Mouse (Mus musculus): ENCODE results near the gene Leprot.

Leprot gene

DNA sequence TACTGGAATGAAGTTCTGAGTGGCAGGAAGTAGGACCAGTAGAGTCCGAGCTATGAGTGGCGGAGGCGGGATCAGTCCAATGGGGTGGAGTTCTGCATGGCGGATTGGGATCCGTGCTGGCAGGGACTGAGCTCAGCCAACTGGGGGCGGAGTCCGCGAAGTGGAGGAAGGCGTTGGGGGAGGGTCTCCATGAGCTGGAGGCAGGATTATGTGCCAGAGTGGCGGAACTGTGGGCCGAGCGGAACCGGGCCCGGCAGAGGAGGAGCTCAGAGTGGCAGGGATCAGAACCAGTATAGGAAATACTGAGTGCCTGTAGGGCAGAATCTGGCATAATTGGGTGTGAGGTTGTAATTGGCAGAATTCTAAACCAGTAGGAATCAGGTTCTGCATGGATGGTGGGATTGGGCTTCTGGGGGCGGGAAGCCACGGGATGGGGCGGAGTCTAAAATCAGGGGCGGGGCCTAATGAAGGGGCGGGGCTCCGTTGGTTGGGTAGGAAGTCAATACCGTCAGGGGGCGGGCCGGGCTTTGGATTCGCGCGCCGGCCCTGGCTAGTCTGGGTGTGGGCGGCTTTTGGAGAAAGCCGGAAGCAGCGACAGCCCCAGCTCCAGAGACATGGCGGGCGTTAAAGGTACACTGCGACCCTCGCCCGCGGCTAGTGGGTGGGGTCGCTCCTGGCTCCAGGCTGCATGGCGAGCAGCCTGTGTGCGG is at the start of gene Leprot:
Leprot (plus strand) TSS at position 523 of the 710 bp plus-strand sequence.
- peak; percentile 98 for DNase-seq (ENCODE audit: low read depth, low spot score)

DNA sequence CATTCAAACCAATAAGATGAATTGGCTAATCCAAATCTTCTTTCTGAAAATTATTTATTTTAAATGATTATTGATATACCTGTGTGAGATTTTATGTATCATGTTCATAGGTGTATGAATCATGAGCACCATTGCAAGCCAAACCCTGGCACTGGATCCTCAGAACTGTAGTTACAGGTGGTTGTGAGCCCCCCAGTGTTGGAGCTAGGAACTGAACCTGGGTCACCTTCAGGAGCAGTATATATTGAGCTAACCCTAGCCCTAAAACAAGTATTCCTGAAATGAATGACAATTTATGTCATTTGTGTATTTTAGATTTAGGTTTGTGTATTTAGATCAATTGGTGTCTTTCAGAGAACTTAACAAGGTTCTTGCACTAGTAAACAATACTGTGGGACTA is 45.8 kb upstream of the Leprot start:
- no peak for DNase-seq (ENCODE audit: low read depth, low spot score)

DNA sequence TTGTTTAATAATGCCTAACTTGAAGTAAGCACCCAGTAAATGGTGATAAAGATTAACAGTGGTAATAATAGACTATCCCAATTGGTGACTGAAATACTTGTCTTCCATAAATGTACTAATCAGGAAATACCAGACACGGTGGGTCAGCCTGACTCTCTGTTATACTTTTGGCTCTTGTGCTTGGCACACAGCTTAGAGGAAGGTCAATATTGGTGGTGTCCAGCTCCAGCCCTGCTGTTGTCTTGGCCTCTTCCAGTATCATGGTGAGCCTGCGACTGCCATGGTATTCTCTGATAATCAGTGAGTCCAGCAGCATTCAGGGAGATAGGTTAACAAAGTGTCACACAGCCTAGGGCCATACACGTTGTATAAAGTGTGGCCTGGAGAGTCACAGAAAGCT is 43.9 kb upstream of the Leprot start:
- DNase-seq (ENCODE audit: low read depth, low spot score) = no peak

DNA sequence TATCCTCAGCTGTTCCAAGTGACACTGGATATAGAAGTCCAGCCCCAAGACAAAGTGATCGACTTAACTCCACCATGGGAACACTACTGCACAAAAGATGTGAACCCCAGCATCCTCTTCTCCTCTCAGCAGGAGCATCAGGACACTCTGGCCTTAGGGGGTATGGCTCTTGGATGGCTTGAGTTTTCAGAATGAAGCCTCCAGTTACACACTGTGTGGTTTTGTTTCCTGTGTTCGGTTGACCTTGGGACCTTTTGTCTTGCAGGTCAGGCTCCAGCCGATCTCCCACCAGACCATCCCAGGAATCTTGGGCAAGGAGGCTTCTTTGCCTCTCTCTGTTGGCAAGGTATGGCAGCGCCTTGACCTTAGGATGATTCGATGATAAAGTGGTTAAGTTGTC is 31.0 kb upstream of the Leprot start:
- DNase-seq (ENCODE audit: low read depth, low spot score) = no peak

DNA sequence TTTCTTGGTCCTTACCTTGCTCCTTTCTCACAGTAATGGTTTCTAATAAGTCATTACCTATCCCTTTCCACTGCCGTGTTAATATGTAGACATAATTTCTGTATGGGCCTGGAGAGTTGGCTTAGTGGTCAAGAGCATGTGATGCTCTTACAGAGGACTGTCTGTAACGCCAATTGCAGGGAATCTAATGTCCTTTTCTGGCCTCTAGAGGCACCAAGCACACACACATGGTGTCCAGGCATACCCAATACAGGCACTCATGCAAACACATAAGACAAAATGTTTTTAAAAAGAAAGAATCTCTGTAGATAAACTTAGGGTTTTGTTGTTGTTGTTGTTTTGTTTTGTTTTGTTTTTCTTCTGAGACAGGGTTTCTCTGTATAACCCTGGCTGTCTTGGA is 29.8 kb upstream of the Leprot start:
- DNase-seq (ENCODE audit: low read depth, low spot score) = no peak

DNA sequence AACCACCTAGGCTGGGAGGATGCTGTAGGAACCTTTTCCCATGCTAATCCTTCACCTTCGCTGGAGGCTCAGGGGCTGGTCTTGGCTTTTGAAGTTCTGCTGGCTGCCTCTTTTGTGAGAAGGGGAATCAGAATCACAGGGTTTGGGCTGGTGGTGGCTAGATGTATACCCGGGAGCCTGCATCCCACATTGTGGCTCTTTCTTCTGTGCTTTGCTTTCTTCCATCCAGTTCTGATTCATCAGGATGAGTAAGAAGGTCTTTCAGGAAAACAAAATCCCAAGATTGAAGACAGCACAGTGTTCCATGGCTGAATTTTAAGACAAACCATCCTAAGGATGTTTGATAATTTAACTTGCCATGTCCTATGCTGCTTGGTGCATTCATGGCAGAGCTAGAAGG is 27.3 kb upstream of the Leprot start:
- no peak for DNase-seq (ENCODE audit: low read depth, low spot score)

DNA sequence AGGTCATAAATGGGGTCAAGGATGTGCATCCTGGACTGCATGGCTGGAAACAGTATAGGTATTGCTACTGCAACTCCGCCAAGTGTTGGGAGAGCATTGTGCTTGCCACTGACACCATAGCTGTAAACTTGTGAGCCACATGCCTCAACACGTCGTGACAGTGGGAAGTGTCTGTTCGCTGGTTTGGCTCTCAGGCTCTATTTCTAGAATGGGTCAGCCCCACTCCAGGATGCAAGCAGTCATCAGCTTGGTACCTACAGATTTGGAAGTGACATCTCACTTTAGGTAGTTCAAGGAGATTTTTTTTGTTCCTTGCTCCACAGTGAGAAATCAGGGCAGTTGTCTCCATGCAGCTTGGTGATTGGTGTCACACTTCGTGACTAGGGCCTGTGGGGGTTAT is 26.3 kb upstream of the Leprot start:
- DNase-seq (ENCODE audit: low read depth, low spot score) = no peak

DNA sequence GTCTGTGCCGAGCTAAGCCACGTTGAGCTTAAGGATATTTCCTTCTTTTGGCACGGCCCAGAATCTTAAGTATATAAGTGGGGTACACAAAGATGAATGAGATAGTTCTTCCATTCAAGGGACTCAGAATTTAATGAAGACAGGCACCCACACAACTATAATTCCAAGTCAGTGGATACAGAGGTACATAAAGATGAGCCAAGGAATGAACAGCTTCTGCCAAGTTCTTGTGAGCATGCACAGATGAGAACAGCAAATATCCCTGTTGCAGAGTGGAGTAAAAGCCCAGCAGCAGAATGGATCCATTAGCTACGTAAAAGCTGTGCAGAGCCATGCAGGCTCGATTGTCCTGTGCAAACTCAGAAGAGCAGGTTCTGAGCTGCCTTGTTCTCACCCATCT is 22.2 kb upstream of the Leprot start:
- no peak for DNase-seq (ENCODE audit: low read depth, low spot score)

DNA sequence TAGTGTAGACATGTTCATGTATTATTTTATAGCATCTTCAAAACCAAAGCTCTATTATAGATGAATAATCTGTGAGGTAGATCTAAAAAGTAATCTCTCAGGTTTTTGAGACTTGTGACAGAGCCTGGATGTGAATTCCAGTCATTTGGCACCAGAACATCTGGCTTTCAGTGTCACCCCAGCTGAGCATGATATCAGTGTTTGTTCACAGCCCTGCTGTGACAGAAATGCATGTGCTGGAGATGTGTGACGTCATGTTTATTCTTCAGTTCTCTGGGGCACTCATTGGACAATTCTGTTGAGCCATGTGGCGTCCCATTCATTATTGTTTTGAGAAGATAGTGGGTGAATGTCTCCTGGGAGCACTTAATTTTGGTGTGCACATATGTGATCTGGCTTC is 11.9 kb upstream of the Leprot start:
- DNase-seq (ENCODE audit: low read depth, low spot score) = no peak

DNA sequence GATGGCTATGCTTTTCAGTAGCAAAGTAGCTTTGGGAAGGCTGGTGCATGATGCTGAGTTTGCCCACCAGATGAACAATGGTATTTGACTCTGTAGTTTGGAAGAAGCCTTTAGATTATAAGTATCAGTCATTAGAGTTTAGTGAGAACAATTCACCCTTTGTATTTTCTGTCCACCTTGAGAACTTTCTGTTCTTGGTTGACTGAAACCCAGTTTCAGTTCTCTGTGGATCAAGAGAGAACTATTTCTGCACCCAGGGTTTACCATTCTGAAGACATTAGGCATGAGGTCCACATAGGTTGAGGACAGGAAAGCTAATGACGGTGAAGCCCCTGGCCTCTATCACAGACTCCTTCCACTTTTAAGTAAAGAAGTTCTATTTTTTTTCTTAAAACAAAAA is 10.0 kb upstream of the Leprot start:
- DNase-seq (ENCODE audit: low read depth, low spot score) = no peak

DNA sequence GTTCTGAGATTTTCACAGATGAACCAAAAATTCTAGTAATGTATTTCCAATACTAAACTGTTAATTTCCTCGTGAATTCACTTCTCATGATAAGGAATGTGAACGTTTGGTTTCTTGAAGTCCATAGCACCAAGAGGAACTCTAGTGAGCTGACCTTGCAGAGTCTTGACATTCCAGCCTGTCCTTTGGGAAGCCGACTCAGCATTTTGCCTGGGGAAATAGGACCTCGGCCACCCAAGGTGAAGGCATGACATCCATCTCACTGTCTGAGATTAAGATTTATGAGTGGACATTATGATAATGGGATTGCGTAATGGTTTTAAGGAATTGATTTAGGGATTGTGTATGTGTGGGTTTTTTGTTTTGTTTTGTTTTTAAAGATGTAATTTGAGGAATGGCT is 6.9 kb upstream of the Leprot start:
- no peak for DNase-seq (ENCODE audit: low read depth, low spot score)

DNA sequence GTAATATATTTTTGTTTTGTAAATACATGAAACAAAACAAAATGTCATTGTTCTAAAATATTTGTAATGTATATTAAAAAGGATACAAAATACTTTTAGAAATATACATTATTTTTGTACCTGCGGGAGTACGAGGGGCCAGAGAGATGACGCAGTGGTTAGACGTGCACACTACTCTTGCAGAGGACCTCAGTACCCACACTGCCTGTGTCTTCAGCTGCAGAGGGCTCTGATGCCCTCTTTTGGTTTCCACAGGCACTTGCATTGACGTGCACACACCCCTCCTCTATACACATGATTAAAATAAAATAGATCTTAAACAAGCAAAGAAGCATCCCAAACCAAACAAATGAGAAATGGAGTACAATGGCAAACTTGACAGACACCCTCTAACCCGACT is 4.8 kb upstream of the Leprot start:
- DNase-seq (ENCODE audit: low read depth, low spot score) = no peak

DNA sequence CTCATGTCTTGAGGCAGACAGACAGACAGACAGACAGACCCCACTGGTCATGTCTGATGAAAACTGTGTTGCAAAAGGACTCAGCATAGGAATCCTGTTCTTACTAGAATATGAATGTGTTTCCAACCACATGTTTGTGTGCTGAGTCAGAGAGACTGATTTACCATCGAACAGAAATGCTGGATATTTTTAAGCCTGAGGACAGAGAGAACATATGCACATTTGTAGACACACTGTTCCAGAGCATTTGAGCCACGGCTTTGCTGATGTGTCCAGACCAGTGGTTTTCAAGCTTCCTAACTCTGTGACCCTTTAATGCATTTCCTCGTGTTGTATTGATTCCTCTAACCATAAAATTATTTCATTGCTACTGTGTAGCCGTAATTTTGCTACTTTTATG is 4.3 kb upstream of the Leprot start:
- DNase-seq (ENCODE audit: low read depth, low spot score) = no peak

DNA sequence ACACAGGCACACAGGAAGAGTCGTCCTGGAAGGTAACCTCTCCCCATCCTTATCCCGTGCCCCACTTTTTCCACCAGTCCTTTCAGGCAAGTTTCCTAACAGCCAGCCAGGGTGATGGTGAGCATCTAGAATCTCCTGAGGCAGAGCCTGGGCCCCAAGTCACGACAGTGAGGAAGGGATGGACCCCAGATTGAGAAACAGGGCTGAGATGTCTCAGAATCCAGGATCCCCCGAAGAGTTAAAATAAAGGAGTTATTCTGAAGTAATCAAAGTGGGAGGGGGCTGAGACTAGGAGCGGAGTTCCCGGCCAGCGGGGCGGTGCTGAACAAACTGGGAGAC is 692 bp upstream of the Leprot start:
- DNase-seq (ENCODE audit: low read depth, low spot score) = no peak

DNA sequence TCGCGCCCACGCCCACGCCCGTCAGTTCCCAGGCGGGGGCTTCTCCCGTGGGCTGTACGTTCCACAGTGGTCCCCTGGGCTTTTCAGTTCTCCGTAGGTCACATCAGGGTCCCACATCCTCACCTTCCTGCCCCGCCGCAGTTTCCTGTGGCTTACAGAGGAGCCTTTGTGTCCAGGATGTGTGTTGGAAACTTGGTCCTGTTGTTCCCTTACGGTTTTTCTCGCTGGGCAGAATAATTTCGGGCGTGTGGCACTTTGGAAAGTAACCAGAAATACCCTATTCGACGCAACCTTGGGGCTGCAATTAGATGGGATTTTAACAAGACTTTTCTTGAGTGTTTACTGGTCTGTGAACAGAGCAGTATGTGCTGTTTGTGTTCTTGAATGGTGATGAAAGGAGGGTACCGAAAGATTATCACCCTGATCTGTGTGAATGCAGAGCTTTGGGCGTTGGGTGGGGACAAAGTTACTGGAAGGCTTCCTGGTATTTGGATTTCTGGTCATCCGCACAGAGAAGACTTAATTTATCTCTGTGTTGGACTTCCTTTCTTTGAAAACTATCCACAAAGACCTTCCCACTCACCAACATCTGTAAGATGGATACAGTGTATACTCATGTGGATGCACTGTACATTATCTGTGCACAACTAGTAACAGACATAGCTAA is 591 bp downstream of the Leprot start:
- no peak for DNase-seq (ENCODE audit: low read depth, low spot score)

DNA sequence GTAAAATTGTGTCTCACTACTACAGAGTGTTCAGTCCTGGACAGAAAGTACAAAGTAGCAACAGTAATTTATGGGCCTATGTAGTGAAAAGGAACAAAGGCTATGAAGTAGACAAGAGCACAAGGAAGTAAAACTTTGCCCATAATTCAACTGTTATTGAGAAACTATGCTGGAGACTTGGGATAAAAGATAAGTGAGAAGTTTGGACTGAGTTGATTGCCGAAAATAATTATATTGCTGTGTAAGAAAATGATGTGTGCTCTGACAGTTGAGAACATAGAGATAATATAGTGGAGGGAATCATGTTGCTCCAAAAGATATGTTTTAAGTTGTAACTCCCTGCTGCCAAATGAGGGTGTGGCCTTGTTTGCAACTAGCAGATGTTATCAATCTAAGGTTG is 1.2 kb downstream of the Leprot start:
- no peak for DNase-seq (ENCODE audit: low read depth, low spot score)

DNA sequence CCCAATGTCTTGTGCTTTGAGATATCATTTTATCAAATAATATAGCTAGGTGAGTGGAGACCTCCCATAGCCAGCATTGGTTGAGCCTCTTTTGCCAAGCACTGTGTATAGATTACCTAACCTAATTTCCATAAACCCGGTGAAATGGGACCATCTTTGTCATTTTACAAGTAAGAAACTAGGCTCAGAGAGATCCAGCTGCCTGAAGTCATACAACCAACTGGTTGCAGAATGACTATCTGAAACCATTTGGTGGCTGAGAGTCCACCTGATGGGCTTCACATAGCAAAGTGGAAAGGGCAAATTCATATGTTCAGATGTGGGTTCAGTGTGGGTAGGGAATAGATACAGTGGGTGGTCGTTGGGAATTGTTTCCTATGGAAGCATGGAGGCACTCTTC is 3.4 kb downstream of the Leprot start:
- no peak for DNase-seq (ENCODE audit: low read depth, low spot score)

DNA sequence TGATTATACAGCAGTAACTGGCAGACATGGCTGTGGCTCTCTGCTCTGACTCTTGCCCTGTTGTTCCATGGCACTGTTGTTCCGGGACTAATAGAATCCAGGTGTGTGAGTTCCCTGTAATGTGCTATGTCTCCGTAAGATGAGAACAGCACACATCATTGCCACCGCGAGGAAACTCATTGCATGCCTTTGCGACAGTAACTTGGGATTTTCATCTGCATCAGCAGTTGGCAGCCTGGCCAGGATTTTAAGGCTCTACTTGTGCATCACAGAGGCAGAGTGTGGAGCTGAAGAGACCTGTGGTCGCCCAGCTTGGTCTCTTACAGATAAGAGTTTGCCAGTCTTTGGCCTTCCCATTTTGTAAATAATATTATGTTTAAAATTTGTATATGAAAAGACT is 6.7 kb downstream of the Leprot start:
- no peak for DNase-seq (ENCODE audit: low read depth, low spot score)

DNA sequence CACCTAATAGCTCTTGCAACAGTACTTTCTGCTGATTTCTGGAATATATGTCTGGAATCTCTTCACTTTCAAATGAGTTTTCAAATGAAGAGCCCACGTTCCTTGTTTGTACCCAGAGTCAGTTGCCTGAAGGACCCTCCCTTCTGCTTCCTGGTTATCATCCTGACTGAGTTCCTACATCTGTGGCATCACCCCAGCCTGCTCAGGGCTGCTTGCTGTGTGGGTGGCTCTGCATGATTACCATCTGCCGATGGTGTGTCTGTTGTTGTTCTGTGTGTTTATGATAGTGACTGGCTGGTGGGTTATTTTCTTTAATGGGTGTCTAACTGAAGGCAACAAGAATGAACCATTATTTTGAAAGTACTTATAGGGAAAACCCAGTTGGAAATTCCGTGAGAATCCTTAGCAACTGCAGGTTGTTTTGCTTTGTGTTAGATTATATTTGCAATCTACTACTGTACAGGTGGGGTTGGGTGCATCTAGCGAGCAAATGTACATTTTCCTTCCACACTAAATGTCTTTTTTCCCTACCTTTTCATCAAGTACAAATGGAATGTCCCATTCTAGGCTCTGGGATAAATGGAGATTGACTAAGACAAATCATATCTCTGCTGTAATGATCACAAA is 7.4 kb downstream of the Leprot start:
- DNase-seq (ENCODE audit: low read depth, low spot score) = no peak

DNA sequence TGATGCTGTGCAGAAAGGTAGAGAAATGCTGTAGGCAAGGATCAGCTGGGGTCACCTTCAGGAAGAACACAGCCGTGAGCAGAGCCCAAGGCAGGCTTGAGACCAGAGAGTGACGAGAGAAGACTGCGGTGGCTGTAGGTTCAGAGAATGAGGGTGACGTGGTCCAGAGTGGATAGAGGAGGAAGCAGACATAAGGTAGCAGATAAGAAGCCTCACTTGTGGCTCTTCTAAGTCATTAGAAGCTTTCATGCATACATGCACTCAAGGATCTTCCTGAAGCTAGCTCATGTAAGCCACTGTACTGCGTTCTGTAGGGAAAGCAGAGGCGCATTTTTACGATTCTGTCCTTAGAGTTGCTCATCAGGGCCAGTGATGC is 7.9 kb downstream of the Leprot start:
- no peak for DNase-seq (ENCODE audit: low read depth, low spot score)

DNA sequence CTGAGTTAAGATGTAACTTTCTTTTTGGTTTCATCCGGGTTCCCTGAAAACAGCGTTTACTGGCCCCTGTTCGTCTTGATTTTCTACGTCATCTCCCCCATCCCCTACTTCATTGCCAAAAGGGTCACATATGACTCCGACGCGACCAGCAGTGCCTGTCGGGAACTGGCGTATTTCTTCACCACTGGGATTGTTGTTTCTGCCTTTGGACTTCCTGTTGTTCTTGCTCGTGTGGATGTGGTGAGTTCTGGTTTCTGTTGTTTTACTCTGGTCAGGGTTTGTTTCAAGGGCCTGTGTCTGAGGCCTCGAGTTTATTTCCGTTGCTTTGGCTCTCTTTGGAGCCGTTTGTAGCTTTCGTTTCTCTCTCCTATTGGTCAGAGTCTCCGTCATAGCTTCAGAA is 8.5 kb downstream of the Leprot start:
- no peak for DNase-seq (ENCODE audit: low read depth, low spot score)

DNA sequence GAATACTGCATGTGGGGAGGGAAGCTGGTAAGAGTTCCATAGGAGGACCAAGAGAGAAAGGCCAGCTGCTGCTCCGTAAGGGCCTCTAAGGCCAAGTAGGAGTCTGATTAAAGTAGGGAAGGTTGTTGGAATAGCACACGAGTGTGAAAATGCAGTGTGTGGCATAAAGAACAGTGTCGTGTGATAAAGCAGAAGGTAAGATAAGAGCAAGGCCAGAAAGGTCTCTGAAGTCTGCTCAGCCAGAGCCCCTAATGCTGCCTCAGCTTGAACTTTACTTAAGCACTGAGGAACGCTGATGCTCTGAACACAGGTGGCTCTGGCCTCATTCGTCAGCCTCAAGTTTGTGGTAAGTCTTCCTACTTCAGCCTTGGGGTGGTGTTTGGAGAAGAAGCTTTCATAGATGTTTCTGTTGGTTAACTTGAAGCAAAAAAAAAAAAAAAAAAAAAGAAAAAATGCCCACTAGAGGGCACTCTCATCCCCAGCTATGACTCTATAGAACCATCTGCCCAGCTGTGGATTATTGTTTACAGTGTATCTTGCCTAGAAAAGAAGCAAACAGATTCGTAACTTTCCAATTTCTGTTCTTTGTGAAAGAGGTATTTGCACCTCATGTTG is 9.5 kb downstream of the Leprot start:
- DNase-seq (ENCODE audit: low read depth, low spot score) = no peak

DNA sequence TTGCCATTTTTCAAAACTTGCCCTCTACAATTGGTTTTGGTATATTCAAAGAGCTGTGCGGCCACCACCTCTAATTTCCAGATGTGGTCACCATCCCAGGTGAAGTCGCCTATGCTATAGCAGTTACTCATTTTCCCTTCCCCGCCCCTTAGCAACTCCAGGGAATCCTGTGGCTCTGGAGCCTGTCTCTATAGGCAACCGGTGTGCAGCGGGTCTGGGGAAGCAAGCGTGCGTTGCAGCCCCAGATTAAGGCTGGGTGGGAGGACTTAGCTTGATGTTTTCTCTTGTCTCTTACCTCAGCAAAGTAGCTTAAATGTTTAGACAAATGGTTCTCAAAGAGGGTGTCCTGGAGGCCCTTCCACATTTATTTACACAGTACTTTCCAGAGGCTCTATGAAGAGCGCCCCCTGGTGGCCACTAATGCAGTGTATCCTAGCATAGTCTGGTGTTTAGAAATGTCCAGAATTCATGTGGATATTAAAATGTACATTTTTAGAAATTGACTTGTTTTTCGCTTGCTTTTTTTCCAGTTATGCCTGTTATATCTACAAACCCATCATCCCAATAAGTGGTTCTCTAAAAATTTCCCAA is 16.7 kb downstream of the Leprot start:
- DNase-seq (ENCODE audit: low read depth, low spot score) = peak; percentile 34
